Mouse (Mus musculus) v-Abl transformed pro-B cells (cell line): ENCODE data around the gene Guca1a.

Source experiments
- in situ Hi-C, 2 experiments: fragments of 400-800 bp; cut with MboI; formaldehyde crosslinking; loops; one replicate each; pipeline ENCODE4 v1.15.1; 2025; ENCODE audit not compliant: unreplicated experiment in 2 of 2

Gene Guca1a

DNA sequence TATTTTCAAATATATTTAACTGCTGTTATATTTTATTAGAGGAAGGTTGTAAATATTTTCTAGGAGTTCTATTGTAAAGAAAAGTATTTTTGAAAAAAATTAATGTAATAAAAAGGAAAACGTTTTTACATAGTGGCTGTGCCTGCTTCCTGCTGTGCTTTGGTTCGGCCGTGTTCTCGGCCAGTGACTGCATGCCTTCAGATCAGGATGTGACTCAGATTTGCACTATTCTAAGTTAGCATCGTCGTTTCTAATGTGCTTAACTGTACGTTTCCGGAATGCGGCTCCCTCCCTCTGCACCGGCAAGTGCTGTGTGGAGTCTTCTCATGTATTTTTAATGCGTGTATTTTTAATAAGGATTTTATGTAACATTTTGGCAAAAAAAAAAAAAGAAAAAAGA, 39.0 kb downstream of the Guca1a start:
- in situ Hi-C loops = loop anchor here in 1 of 2 experiments (25.0 kb wide), 1 partner anchor 726 kb away; the partner anchor contains the start of gene 1700067P10Rik

DNA sequence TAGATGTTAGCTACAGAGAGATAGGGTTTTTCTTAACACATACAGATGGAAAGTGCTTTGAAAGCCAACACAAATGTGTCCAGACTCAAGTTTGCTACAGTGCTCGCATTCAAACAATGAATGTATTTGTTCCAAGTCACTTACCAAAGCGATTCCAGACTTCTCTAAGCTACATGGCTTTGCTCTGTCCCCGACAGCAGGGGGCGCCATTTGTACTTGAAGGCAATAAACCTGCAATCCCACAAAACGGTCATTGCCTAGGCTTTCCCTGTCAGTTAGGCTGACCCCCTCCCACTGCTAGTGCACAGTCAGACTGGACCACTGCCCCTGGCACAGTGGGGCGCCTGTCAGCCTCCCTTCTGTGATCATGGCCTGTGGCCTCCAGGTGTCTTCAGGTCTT, 40.4 kb downstream of the Guca1a start:
- in situ Hi-C loops = loop anchor here in 1 of 2 experiments (25.0 kb wide), 1 partner anchor 727 kb away; the partner anchor contains the start of gene 1700067P10Rik

DNA sequence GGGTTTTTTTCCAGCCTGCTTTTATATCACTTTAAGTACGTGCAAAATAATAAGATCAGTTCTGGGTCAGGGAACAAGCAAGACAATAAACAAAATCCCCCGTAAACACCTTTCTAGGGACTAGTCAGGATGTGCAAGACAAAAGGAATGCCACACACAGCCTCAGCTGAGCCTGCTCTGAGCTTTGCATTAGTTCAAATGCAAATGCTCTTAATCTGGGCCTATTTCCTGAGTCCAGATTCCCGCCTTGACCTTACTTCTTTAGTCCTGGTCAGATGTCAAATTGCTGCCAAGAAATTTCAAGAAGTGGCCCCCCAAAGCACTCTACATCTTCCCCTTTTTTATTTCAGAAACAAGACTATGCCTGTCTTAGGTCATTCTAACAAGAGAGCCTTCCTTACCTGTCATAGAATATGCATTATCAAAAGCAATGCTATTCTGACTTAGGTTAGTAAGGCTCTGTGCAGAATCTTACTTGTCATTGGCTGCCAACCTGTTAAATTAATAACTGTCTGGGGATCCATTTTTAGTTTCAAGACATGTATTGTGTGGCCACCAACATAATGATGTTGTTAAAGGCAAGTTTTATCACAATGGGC, 50.6 kb downstream of the Guca1a start:
- in situ Hi-C loops = loop anchor here in 1 of 2 experiments (25.0 kb wide), 2 partner anchors 288 to 737 kb away; partner anchors contain the start of gene 1700067P10Rik
